Mouse (Mus musculus): Measurements from ENCODE around the gene Spg7. TPM values are rescaled to one million over a fixed set of nuclear protein-coding genes. Genes with fewer than 3 reads are reported as not detected.

Gene Spg7
- polyA plus RNA-seq, 1 experiment from 2014 or later: 77.3 TPM

Small RNA genes lying within 50 kb of the gene (microRNA-seq; reads per million reads assigned to microRNA genes)
- not detected for gene Mir7079
- gene Mir7080: not detected

Other genes with a start within 250 kb of the Spg7 start
- 0.33 and 0.36 TPM in 2 replicates for gene Cdh15, start 215.0 kb upstream of the Spg7 start, polyA plus RNA-seq (2016; fragmentation: Nextera tagmentation; extraction: Ambion mirVana)
- gene Ankrd11, start 20.7 kb upstream of the Spg7 start, polyA plus RNA-seq (2016; fragmentation: Nextera tagmentation; extraction: Ambion mirVana): 62.4 and 64.8 TPM in 2 replicates
- 1,041 and 1,045 TPM in 2 replicates for gene Rpl13, start 39.4 kb downstream of the Spg7 start, polyA plus RNA-seq (2016; fragmentation: Nextera tagmentation; extraction: Ambion mirVana)
- 0.18 and 0.24 TPM in 2 replicates for gene Cpne7, start 54.4 kb downstream of the Spg7 start, polyA plus RNA-seq (2016; fragmentation: Nextera tagmentation; extraction: Ambion mirVana)
- gene Sult5a1, start 95.4 kb downstream of the Spg7 start, polyA plus RNA-seq (2016; fragmentation: Nextera tagmentation; extraction: Ambion mirVana): 5.4 and 5.8 TPM in 2 replicates
- gene Dpep1, start 123.3 kb downstream of the Spg7 start, polyA plus RNA-seq (2016; fragmentation: Nextera tagmentation; extraction: Ambion mirVana): 2.5 and 2.8 TPM in 2 replicates
- gene Chmp1a, start 149.8 kb downstream of the Spg7 start, polyA plus RNA-seq (2016; fragmentation: Nextera tagmentation; extraction: Ambion mirVana): 97.9 and 102 TPM in 2 replicates
- gene Spata33, start 149.9 kb downstream of the Spg7 start, polyA plus RNA-seq (2016; fragmentation: Nextera tagmentation; extraction: Ambion mirVana): 3.4 and 4.2 TPM in 2 replicates
- gene Cdk10, start 161.9 kb downstream of the Spg7 start, polyA plus RNA-seq (2016; fragmentation: Nextera tagmentation; extraction: Ambion mirVana): 20.3 and 23.6 TPM in 2 replicates
- gene Spata2l, start 173.3 kb downstream of the Spg7 start, polyA plus RNA-seq (2016; fragmentation: Nextera tagmentation; extraction: Ambion mirVana): 2.3 and 2.5 TPM in 2 replicates
- gene Zfp276, start 191.3 kb downstream of the Spg7 start, polyA plus RNA-seq (2016; fragmentation: Nextera tagmentation; extraction: Ambion mirVana): 16.0 and 18.2 TPM in 2 replicates
- 19.5 and 20.0 TPM in 2 replicates for gene Vps9d1, start 191.4 kb downstream of the Spg7 start, polyA plus RNA-seq (2016; fragmentation: Nextera tagmentation; extraction: Ambion mirVana)